35 mouse cellular contexts compared by ENCODE assay signal in genomic region chr6:119922136-119922535, GRCm38 (mm10).
"Had no signal": no experiment of that assay in that cellular context is flagged by ENCODE, and none has a peak within 500 bp of the region (broad histone marks: within the 10 kb centered on the region; RNA-seq: fewer than 3 reads in every experiment).

No protein-coding gene starts in this region.

- DNase-seq: heart, postnatal 10 days; heart, postnatal 14 days; heart, postnatal 36 days; heart, postnatal 4 days; kidney, adult 11 months; kidney, adult 18-20 months; kidney, adult 2 months; kidney, adult 8-10 months; kidney, adult 9 months; kidney, postnatal 10 days; kidney, postnatal 14 days; kidney, postnatal 25 days; kidney, postnatal 36 days; kidney, postnatal 4 days; layer of hippocampus, adult 9-11 months; layer of hippocampus, postnatal 36 days had no signal

- H3K4me1 ChIP-seq: heart, embryonic 10.5 days; heart, embryonic 12.5 days; heart, embryonic 13.5 days; heart, embryonic 15.5 days; hindbrain, embryonic 10.5 days; hindbrain, embryonic 12.5 days; hindbrain, embryonic 13.5 days; hindbrain, embryonic 15.5 days; intestine, embryonic 15.5 days; kidney, embryonic 15.5 days had no signal

- H3K27me3 ChIP-seq: heart, embryonic 12.5 days; heart, embryonic 13.5 days; heart, embryonic 15.5 days; hindbrain, embryonic 12.5 days; hindbrain, embryonic 13.5 days; hindbrain, embryonic 15.5 days; intestine, embryonic 15.5 days; kidney, embryonic 15.5 days had no signal

- H3K4me2 ChIP-seq: heart, embryonic 11.5 days; heart, embryonic 12.5 days; heart, embryonic 13.5 days; heart, embryonic 15.5 days; hindbrain, embryonic 12.5 days; hindbrain, embryonic 13.5 days; hindbrain, embryonic 14.5 days; hindbrain, embryonic 15.5 days; intestine, embryonic 15.5 days; kidney, embryonic 15.5 days had no signal

- ATAC-seq: hindbrain, embryonic 16.5 days; hindbrain, postnatal 0 days; inflammation-experienced regulatory T-cells, adult 6 months; intestine, embryonic 15.5 days; intestine, embryonic 16.5 days; intestine, postnatal 0 days had no signal

- H3K9ac ChIP-seq: heart, embryonic 12.5 days; heart, embryonic 13.5 days; heart, embryonic 15.5 days; hindbrain, embryonic 12.5 days; hindbrain, embryonic 13.5 days; hindbrain, embryonic 14.5 days; hindbrain, embryonic 15.5 days; intestine, embryonic 15.5 days; kidney, embryonic 15.5 days had no signal

- H3K27ac ChIP-seq: heart, embryonic 10.5 days; heart, embryonic 13.5 days; heart, embryonic 15.5 days; hindbrain, embryonic 10.5 days; hindbrain, embryonic 12.5 days; hindbrain, embryonic 13.5 days; hindbrain, embryonic 14.5 days; hindbrain, embryonic 15.5 days; hindbrain, postnatal 0 days; intestine, embryonic 15.5 days; kidney, embryonic 15.5 days; kidney, postnatal 0 days; layer of hippocampus, adult 2 months had no signal

- H3K4me3 ChIP-seq: heart, embryonic 10.5 days; heart, embryonic 12.5 days; heart, embryonic 13.5 days; heart, embryonic 15.5 days; hindbrain, embryonic 10.5 days; hindbrain, embryonic 12.5 days; hindbrain, embryonic 13.5 days; hindbrain, embryonic 15.5 days; intestine, embryonic 15.5 days; kidney, embryonic 15.5 days; layer of hippocampus, adult 2 months had no signal

- H3K9me3 ChIP-seq: heart, embryonic 10.5 days; heart, embryonic 12.5 days; heart, embryonic 13.5 days; heart, embryonic 15.5 days; hindbrain, embryonic 10.5 days; hindbrain, embryonic 12.5 days; hindbrain, embryonic 13.5 days; hindbrain, embryonic 15.5 days; intestine, embryonic 15.5 days; kidney, embryonic 15.5 days had no signal
